Mouse (Mus musculus) cerebellum, adult 11-12 months (tissue): ENCODE measurements around the gene Rgs14.

Source experiments
- DNase-seq: peaks from one replicate; pipeline ENCODE4 v3.0.0; 2022

The Rgs14 gene

DNA sequence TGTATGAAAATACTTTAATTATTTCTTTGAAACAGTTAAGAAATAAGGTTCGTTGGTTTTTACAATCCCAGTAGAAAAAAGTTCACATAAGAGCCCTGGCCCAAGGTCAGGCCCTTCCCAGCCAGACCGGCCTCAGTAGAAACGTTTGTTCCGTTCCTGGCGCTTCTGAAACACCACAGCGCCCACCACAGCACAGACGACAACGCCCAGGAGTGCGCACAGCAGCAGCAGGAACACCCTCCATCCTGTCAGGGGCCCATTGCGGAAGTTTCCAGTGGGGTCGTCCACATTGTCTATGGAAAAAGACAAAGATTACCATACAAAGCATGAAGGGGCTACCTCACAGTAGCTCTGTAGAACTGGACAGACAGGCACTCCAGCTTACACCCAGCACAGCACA lies 22.8 kb upstream of the Rgs14 start:
- no peak for DNase-seq

GRCm38 (mm10) chr13:55361145-55361544 lies 8.4 kb upstream of the Rgs14 start:
- DNase-seq, result no peak

- DNase-seq, result no peak
Measured at GRCm38 (mm10) chr13:55361974-55362452, 7.5 kb upstream of the Rgs14 start.

- peak; percentile 97 for DNase-seq
Measured at GRCm38 (mm10) chr13:55362453-55363060, 7.0 kb upstream of the Rgs14 start, which contains the start of gene Lman2. Lman2 (minus strand) TSS chr13:55362783.

- DNase-seq, result no peak
Measured at GRCm38 (mm10) chr13:55368401-55368800, 1.1 kb upstream of the Rgs14 start.

DNA sequence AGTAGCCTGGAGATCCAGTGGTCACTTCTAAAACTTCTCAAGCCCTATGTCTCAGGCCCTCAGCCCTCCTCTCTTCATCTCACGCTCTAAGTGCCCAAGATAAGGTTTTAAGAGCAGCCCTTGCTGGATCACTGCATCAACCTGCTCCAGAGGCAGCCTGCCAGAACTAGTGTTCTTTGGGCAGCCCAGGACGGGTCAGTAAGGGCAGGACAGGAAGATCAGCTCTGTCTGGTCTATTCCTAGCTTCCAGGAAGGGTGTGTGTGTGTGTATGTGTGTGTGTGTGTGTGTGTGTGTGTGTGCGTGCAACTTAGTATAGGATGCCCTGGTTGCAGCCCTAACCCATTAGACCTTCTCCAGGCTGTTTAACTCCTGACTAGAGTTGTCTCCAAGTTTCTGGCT lies 702 bp downstream of the Rgs14 start:
- no peak for DNase-seq

GRCm38 (mm10) chr13:55371007-55371681 lies 1.6 kb downstream of the Rgs14 start:
- peak; percentile 36 for DNase-seq

- DNase-seq, result no peak
Measured at GRCm38 (mm10) chr13:55371740-55372139, 2.2 kb downstream of the Rgs14 start.

- DNase-seq, result no peak
Measured at GRCm38 (mm10) chr13:55374206-55374924, 4.8 kb downstream of the Rgs14 start.

GRCm38 (mm10) chr13:55375877-55376276 lies 6.3 kb downstream of the Rgs14 start:
- no peak for DNase-seq

DNA sequence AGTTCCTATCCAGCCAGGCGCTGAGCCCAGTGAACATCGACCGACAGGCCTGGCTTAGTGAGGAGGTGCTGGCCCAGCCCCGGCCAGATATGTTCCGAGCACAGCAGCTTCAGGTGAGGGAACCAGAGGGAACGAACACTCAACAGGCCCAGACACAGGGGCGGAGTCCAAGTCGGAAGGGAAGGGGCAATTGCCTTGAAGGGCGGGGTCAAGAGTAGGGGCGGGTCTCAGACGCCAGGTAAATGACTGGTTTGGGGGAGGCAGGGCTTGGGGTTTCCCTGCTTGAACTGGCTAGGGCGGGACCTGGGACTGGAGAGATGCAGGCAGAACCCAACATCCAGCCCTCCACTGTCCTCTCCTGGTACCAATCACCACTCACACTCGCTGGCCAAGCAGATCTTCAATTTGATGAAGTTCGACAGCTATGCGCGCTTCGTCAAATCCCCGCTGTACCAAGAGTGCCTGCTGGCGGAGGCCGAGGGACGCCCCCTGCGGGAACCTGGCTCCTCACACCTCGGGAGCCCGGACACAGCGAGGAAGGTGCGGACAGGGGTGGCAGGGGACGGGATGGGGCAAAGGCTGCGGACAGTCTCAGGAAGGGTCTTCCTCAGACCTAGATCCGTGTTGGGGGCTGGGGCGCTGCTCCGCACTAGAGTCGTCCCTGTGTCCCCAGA lies 9.5 kb downstream of the Rgs14 start:
- no peak for DNase-seq

DNA sequence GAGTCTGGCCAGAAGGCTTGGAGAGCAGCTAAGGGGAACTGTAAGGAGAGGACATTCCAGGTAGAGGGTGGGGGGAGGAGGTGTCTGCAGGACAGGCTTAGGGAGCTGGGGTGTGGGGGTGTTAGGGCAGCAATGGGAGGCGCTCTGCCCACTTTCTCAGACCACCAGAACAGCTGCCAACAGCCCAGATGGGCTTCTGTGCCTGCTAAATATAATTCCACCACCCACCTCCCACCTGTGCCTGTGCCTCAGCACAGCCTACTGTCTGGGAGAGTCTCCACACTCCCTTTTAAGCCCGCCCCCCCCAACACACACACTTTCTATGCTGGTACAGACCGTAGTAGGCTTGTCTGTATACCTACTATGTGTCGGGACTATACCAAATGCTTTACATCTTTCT lies 12.3 kb downstream of the Rgs14 start:
- no peak for DNase-seq

- DNase-seq, result no peak
Measured at GRCm38 (mm10) chr13:55390644-55391043, 21.1 kb downstream of the Rgs14 start.

GRCm38 (mm10) chr13:55391626-55392029 lies 22.1 kb downstream of the Rgs14 start:
- no peak for DNase-seq

- no peak for DNase-seq
Measured at GRCm38 (mm10) chr13:55392933-55393332, 23.4 kb downstream of the Rgs14 start.

GRCm38 (mm10) chr13:55398088-55398487 lies 28.6 kb downstream of the Rgs14 start, which contains the start of gene Slc34a1:
Slc34a1 (plus strand) TSS chr13:55398187.
- DNase-seq, result no peak

GRCm38 (mm10) chr13:55399300-55400038 lies 29.9 kb downstream of the Rgs14 start:
- DNase-seq, result no peak

- DNase-seq, result no peak
Measured at GRCm38 (mm10) chr13:55400039-55400346, 30.5 kb downstream of the Rgs14 start.

GRCm38 (mm10) chr13:55403266-55403665 lies 33.7 kb downstream of the Rgs14 start:
- no peak for DNase-seq

DNA sequence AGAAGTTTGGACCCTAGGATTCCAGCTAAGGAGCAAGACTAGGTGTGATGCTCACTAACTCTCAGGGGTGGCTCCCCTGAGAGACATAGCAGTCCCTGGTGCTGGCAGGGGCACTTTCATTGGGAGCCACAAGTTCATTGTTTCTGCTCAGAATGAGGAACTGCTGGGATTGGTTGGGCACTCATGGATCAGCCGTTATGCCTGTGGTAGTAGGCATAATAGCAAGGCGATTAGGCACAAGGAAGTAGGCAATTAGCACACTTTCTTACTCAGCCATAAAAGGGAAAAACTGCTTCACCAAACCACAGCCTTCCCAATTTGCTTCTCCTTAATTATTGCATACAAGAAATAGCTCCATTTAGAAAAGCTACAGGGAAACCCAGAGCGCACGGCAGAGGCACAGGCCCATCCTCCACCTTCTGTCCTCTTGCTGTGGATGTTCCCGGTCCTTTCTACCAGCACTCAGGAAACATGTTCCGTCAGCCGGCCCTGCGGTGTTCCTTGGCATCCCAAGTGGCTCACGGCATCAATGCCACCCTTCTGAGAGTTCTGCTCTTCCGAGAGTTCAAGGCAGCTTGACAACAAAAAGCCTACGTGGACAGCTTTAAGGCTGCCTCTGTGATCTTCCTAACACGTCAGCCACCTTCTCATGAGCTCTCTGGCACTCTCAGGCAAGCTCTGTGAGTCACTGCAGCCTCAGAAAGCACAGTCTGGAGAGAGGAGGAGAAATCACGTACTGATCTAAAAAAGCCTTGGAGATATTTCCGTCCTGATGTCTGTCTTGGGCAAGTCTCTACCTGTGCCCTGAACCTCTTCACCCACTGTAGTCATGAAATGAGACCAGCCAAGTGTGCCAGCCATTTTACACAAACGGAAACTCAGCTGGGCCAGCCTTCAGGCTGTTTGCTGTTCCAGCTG lies 34.7 kb downstream of the Rgs14 start:
- no peak for DNase-seq
